Mouse (Mus musculus) testis, postnatal 14 days (tissue): Measurements from ENCODE around the gene B4gat1.
A peak's percentile ranks its signal among the peaks of the same experiment; 100 is the strongest.
"Not testable (repeated sequence)": the region's sequence is repeated elsewhere in the genome, so short reads cannot be mapped to it uniquely, and the experiment has no call there.

Source experiments
- DNase-seq: peaks from one replicate; pipeline ENCODE4 v3.0.0; 2021; ENCODE audit warnings: low spot score

Gene B4gat1

GRCm38 (mm10) chr19:5083961-5084833 is 45.6 kb downstream of the B4gat1 start:
- DNase-seq: no peak

- DNase-seq: no peak
Observed at GRCm38 (mm10) chr19:5084834-5085144, 46.2 kb downstream of the B4gat1 start.

- DNase-seq: peak; percentile 22
Observed at GRCm38 (mm10) chr19:5085145-5085863, 46.7 kb downstream of the B4gat1 start, which contains the start of gene Tmem151a. TSS of gene Tmem151a (minus strand) at chr19:5085531.

GRCm38 (mm10) chr19:5086533-5086932 is 47.9 kb downstream of the B4gat1 start:
- DNase-seq: not testable (repeated sequence)

GRCm38 (mm10) chr19:5087884-5088728 is 49.5 kb downstream of the B4gat1 start, which contains the start of gene Yif1a:
TSS of gene Yif1a (plus strand) at chr19:5088538.
- DNase-seq: peak; percentile 95

GRCm38 (mm10) chr19:5089324-5089723 is 50.7 kb downstream of the B4gat1 start:
- DNase-seq: no peak
